Mouse (Mus musculus): ENCODE results near the gene Nfkbie.

- TF ChIP-seq CTCF (IDR thresholded peaks at IDR 0.05; ENCODE audit: borderline replicate concordance, insufficient read depth, low read depth, low read length) (no peak), POLR2A (IDR thresholded peaks at IDR 0.05; ENCODE audit: borderline replicate concordance, insufficient read depth, low read length) (no peak)
Observed at GRCm38 (mm10) chr17:45557246-45557824, 1.8 kb downstream of the Nfkbie start.
